Mouse (Mus musculus): Measurements from ENCODE around the gene Aco1.

- TF ChIP-seq CTCF (IDR thresholded peaks at IDR 0.05; ENCODE audit: extremely low read depth, insufficient read length, insufficient replicate concordance, low read depth, low read length): peak; percentile 29; the same call in 1 of the 2 replicates
- no peak for TF ChIP-seq POLR2A (IDR thresholded peaks at IDR 0.05; ENCODE audit: low read depth, low read length)
These were observed 17.9 kb downstream of the Aco1 start for GRCm38 (mm10) chr4:40160591-40161434.

Data from small intestine, adult 2 months (tissue).